Mouse (Mus musculus) kidney, postnatal 4 days (tissue): Measurements from ENCODE around the gene Gm8229.
"Not testable (repeated sequence)": the region's sequence is repeated elsewhere in the genome, so short reads cannot be mapped to it uniquely, and the experiment has no call there.

Experiments used
- DNase-seq, 2 experiments: peaks; one replicate each; pipeline ENCODE4 v3.0.0; 2021; ENCODE audit warnings: mixed read lengths in 2 of 2

Gene Gm8229

DNA sequence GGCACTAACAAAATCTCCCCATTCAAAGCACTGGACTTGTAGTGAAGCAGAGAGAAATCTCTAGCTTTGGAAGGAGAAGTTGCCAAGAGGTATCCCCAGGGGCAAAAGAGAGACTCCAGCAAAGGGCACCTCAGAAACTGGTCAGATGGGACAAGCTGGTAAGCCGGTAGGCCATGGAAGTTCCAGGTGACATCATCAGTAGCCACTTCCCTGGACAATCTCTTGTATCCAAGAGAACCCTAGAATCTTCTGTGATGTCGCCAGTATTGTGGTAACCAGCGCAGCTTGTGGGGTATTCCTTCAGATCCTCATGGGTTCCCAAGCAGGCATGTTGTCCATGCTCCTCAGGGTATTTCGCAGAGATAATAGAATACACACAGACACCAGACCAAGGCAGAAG, at the start of gene Gm8229:
Gene Gm8229 (plus strand): TSS at position 301 of the 400 bp plus-strand sequence.
- DNase-seq = not testable (repeated sequence)

DNA sequence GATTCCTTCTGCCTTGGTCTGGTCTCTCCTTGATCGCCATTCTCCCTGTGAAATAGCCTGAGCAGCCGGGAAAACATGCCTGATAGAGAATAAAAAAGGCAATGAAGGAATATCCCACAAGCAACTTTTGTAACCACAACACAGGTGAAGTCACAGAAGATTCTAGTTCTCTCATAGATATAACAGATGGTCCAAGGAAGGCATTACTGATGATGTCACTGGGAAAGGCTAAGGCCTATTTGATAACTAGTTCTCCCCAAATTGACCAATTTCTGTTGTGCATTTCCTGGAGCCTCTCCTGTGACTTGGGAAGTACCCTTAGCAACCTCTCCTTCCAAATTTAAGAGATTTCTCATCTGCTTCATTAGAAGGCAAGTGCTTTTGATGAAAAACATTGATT, 26.7 kb upstream of the Gm8229 start, which contains the start of gene Gm5930:
Gene Gm5930 (minus strand): TSS at position 101 of the 400 bp plus-strand sequence.
- not testable (repeated sequence) for DNase-seq

GRCm38 (mm10) chr14:44361416-44361815, 3.7 kb upstream of the Gm8229 start:
- DNase-seq = not testable (repeated sequence)

- DNase-seq = not testable (repeated sequence)
Observed at GRCm38 (mm10) chr14:44362301-44362700, 2.9 kb upstream of the Gm8229 start.

DNA sequence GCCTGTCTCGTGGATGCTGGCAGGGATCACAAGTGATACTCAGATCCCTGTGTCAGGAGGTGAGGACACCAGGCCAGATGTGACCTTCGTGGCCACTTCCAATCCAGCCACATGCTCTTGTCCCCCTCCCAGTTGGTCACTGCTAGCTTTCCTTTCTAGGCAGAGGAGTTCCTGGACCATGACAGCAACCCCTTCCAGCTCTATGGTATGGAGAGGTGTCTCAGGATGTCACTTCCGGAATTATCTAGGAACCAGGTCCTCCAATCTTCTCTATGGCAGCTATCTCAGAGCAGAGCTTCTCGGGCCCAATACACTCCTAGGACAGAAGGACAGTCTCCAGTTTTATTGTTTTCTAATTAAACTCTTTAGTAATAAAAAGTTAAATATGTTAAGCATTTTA, 19.1 kb downstream of the Gm8229 start:
- not testable (repeated sequence) for DNase-seq

GRCm38 (mm10) chr14:44410588-44410987, 45.4 kb downstream of the Gm8229 start, which contains the start of gene Gm3371:
Gene Gm3371 (minus strand): TSS chr14:44410688.
- DNase-seq = not testable (repeated sequence)
